Mouse (Mus musculus) midbrain, embryonic 13.5 days (tissue): Measurements from ENCODE around the gene Cdrt4. TPM values are rescaled to one million over a fixed set of nuclear protein-coding genes. Genes with fewer than 3 reads are reported as not detected.

ENCODE experiments used
- ATAC-seq: fragments of 200-750 bp; cut with Nextera tagmentation; 2 replicates; pipeline ENCODE4 v1.8.0; 2017; ENCODE audit warnings: mild to moderate bottlenecking, moderate TSS enrichment, moderate library complexity
- H3K27ac ChIP-seq: fragments of 300-500 bp; sonication (generic); 2 replicates; pipeline ENCODE4 v1.5.1; 2015; ENCODE audit warnings: inconsistent platforms, mild to moderate bottlenecking, moderate library complexity
- H3K27me3 ChIP-seq: fragments of 300-500 bp; sonication (generic); 2 replicates; pipeline ENCODE4 v1.6.1; 2015; ENCODE audit warnings: mild to moderate bottlenecking, inconsistent platforms
- H3K36me3 ChIP-seq: fragments of 300-500 bp; sonication (generic); 2 replicates; pipeline ENCODE4 v1.6.1; 2015; ENCODE audit warnings: mild to moderate bottlenecking, inconsistent platforms
- H3K4me1 ChIP-seq: fragments of 300-500 bp; sonication (generic); replicated peaks from 2 replicates; pipeline ENCODE4 v1.6.1; 2015; ENCODE audit warnings: inconsistent platforms
- H3K4me2 ChIP-seq: fragments of 300-500 bp; sonication (generic); replicated peaks from 2 replicates; pipeline ENCODE4 v1.6.1; 2015; ENCODE audit warnings: moderate library complexity, mild to moderate bottlenecking, inconsistent platforms
- H3K4me3 ChIP-seq: fragments of 300-500 bp; sonication (generic); replicated peaks from 2 replicates; pipeline ENCODE4 v1.5.1; 2015; ENCODE audit warnings: mild to moderate bottlenecking, inconsistent platforms
- H3K9ac ChIP-seq: fragments of 300-500 bp; sonication (generic); replicated peaks from 2 replicates; pipeline ENCODE4 v1.6.1; 2015; ENCODE audit warnings: mild to moderate bottlenecking, inconsistent platforms
- H3K9me3 ChIP-seq: fragments of 300-500 bp; sonication (generic); 2 replicates; pipeline ENCODE4 v1.6.1; 2016; ENCODE audit warnings: mild to moderate bottlenecking, inconsistent platforms
- WGBS: fragments of 180-500 bp; shearing (Covaris S2); methylation state at CpG from one replicate; pipeline ENCODE4 v1.1.7; 2015; 5-methylcytosine and 5-hydroxymethylcytosine counted together
- polyA plus RNA-seq: library from polyadenylated mRNA; unstranded; fragments of >200 nt; fragmentation: Nextera tagmentation; extraction: Ambion mirVana; gene quantifications from 2 replicates; pipeline ENCODE4 v1.2.1, GENCODE M21; 2015

Cdrt4 gene
- polyA plus RNA-seq, 1 experiment from 2014 or later: not detected

DNA sequence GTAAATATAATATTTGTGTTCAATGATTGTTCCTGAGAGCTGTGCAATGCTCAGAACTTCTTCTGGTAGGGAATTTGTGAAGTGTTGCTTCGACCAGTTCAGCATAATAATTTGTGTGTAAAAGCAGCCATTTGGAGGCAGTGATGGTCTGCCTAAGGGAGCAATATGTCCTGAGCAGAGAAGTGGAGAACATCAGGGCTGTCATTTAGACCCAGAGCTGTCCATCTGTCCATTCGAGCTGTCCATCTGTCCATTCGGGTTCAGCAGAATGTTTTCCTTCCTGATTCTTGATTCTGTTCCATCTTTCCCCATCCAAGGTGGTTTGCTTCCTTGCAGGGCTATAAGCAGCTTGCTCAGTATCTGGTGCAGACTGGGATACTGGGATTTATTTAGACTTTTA, 33.4 kb downstream of the Cdrt4 start:
- no peaks in the 10 kb centered on the region for H3K9me3 ChIP-seq
- no peak overlapping the region for H3K27ac ChIP-seq
- H3K27me3 ChIP-seq: no peaks in the 10 kb centered on the region
- H3K9ac ChIP-seq: no peak overlapping the region
- H3K4me3 ChIP-seq: no peak overlapping the region
- 82% methylated on average over 3 of the region's 3 CpGs for WGBS
- peaks cover 20% of the 10 kb centered on the region for H3K4me1 ChIP-seq
- H3K36me3 ChIP-seq: no peaks in the 10 kb centered on the region
- no peak overlapping the region for H3K4me2 ChIP-seq
- no peak for ATAC-seq

- no peaks in the 10 kb centered on the region for H3K27me3 ChIP-seq
- no peaks in the 10 kb centered on the region for H3K9me3 ChIP-seq
- no peak overlapping the region for H3K4me2 ChIP-seq
- 89% methylated on average over 3 of the region's 3 CpGs for WGBS
- no peak overlapping the region for H3K9ac ChIP-seq
- H3K36me3 ChIP-seq: no peaks in the 10 kb centered on the region
- no peak overlapping the region for H3K4me3 ChIP-seq
- peaks cover 20% of the 10 kb centered on the region for H3K4me1 ChIP-seq
- no peak for ATAC-seq
- no peak overlapping the region for H3K27ac ChIP-seq
Observed at GRCm38 (mm10) chr11:62985075-62985474, 34.1 kb downstream of the Cdrt4 start.

- no peaks in the 10 kb centered on the region for H3K36me3 ChIP-seq
- 55% methylated on average over 4 of the region's 4 CpGs for WGBS
- peaks cover 20% of the 10 kb centered on the region for H3K4me1 ChIP-seq
- H3K27me3 ChIP-seq: no peaks in the 10 kb centered on the region
- ATAC-seq: no peak
- H3K27ac ChIP-seq: no peak overlapping the region
- no peak overlapping the region for H3K9ac ChIP-seq
- H3K4me2 ChIP-seq: no peak overlapping the region
- no peaks in the 10 kb centered on the region for H3K9me3 ChIP-seq
- H3K4me3 ChIP-seq: no peak overlapping the region
Observed at GRCm38 (mm10) chr11:62986578-62986977, 35.6 kb downstream of the Cdrt4 start.

- WGBS: 93% methylated on average over 3 of the region's 3 CpGs
- H3K9me3 ChIP-seq: no peaks in the 10 kb centered on the region
- no peak overlapping the region for H3K9ac ChIP-seq
- no peaks in the 10 kb centered on the region for H3K36me3 ChIP-seq
- no peaks in the 10 kb centered on the region for H3K27me3 ChIP-seq
- H3K4me2 ChIP-seq: no peak overlapping the region
- no peak overlapping the region for H3K27ac ChIP-seq
- H3K4me3 ChIP-seq: no peak overlapping the region
- peaks cover 7% of the 10 kb centered on the region; the same call in 1 of the 2 replicates for H3K4me1 ChIP-seq
- no peak for ATAC-seq
Observed at GRCm38 (mm10) chr11:62990150-62990685, 39.2 kb downstream of the Cdrt4 start.

- Histone ChIP-seq H3K4me3 (no peak overlapping the region), H3K4me1 (peaks cover 7% of the 10 kb centered on the region; the same call in 1 of the 2 replicates), H3K27ac (no peak overlapping the region), H3K27me3 (no peaks in the 10 kb centered on the region), H3K9ac (no peak overlapping the region), H3K9me3 (no peaks in the 10 kb centered on the region), H3K4me2 (no peak overlapping the region), H3K36me3 (no peaks in the 10 kb centered on the region)
- 87% methylated on average over 5 of the region's 5 CpGs for WGBS
- ATAC-seq: no peak
Observed at GRCm38 (mm10) chr11:62990811-62991210, 39.8 kb downstream of the Cdrt4 start.

DNA sequence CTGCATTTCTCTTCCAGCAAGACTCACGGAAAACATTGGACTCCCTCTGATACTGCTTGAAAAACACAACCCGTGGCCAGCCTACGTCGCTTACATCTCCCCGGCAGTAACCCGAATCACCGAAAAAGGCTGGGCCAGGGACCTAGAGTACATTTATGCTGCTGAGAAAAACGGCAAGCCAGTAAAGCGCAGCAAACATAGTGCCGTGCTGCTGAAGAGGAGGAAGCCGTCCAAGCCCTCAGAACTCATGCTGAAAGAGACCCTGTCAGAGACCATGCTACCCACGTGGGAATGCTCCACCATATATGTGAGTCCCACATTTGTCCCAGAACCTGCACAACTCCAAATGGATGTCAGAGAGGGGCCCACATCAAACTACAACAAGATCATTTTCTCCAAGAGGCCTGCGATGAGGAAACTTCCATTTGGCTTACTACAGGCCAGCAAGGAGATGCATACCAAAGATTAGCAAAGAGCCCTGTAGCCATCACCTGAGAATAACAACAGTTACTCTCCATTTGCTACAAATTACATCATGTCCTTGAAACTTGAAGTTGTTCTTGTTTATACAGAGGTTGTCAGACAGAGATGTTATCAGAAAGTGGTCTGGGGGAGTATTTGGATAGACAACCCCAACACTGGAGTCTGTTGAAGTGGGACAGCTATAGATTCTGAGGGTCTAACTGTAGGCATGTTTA, 41.7 kb downstream of the Cdrt4 start:
- Histone ChIP-seq H3K36me3 (no peaks in the 10 kb centered on the region), H3K9ac (no peak overlapping the region), H3K4me2 (no peak overlapping the region), H3K27ac (no peak overlapping the region), H3K9me3 (no peaks in the 10 kb centered on the region), H3K4me1 (peaks cover 11% of the 10 kb centered on the region), H3K27me3 (no peaks in the 10 kb centered on the region), H3K4me3 (no peak overlapping the region)
- WGBS: 90% methylated on average over 13 of the region's 13 CpGs
- no peak for ATAC-seq

DNA sequence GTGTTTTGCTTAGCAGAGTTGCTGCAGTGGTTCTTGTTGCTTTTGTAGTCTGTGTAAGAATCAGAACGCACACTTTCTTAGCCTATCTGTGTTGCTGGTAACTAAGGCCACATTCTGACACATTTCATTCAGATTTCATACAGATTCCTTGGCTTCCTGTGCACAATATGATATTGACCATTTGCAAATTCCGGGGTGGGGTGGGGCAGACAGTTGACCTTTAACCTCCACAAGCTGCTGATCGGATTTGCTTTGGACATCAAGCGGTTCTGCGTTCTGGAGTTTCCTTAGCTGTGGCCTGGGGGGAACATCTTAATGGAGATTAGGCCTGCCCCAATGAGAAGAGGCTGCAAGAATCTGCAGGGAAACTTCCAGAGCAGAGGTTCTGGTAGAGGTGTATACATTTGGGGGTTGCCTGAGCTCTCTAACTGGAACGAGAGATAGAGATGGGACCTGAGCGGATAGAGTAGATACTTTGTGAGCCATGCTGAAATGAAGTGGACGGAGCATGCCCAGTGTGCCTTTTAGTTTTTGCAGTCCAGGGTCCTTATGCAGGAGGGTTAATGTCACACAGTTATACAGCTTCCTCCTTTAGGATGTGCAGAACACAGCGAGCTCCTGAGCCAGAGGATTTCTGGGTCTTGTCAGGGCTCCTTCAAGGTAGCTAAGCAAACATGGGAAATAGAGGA, 44.2 kb downstream of the Cdrt4 start:
- no peak overlapping the region for H3K4me3 ChIP-seq
- H3K4me2 ChIP-seq: no peak overlapping the region
- H3K27me3 ChIP-seq: no peaks in the 10 kb centered on the region
- peaks cover 18% of the 10 kb centered on the region for H3K4me1 ChIP-seq
- 73% methylated on average over 9 of the region's 9 CpGs for whole genome bisulfite sequencing
- no peaks in the 10 kb centered on the region for H3K36me3 ChIP-seq
- H3K9me3 ChIP-seq: no peaks in the 10 kb centered on the region
- ATAC-seq: no peak
- H3K9ac ChIP-seq: no peak overlapping the region
- no peak overlapping the region for H3K27ac ChIP-seq

DNA sequence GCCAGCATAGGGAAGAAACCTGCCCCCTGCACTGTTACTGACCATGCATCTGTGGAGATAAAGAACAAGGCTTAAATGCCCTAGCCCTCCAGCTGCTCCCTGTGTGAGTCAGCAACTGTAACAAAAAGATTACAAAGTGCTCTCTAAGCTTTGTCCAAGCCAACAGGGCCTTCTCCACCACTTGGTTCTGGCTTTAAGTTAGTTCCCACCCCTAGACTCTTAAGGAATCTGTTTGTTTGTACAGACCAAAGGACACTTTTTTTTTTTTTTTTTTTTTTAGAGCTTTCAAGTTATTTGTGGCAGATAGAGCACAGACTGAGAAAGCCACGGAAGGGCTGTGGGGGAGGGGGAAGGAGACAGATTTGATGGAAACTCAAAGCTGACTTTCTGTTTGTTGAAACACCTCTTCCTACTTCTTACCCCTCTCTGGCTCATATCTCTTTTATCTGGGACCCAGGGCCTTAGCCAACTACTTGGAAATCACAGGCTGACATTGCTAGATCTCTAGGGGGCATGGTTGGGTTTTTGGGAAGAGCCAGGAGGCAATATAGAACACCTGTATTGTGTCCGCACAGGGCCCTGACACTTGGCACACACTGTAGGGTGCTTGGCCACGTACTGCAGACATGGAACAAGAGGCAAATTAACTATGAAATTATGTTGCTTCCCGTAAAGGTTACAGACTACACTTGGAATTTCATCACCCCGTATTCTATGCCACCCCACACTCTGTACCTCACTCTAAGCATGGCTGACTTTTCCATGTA, 44.9 kb downstream of the Cdrt4 start:
- Histone ChIP-seq H3K27ac (no peak overlapping the region), H3K4me1 (peaks cover 18% of the 10 kb centered on the region), H3K27me3 (no peaks in the 10 kb centered on the region), H3K4me3 (no peak overlapping the region), H3K4me2 (no peak overlapping the region), H3K9ac (no peak overlapping the region), H3K9me3 (no peaks in the 10 kb centered on the region), H3K36me3 (no peaks in the 10 kb centered on the region)
- ATAC-seq: no peak
- WGBS: 75% methylated on average over 5 of the region's 5 CpGs

- peaks cover 18% of the 10 kb centered on the region for H3K4me1 ChIP-seq
Observed at GRCm38 (mm10) chr11:62996522-62996898, 45.5 kb downstream of the Cdrt4 start.

DNA sequence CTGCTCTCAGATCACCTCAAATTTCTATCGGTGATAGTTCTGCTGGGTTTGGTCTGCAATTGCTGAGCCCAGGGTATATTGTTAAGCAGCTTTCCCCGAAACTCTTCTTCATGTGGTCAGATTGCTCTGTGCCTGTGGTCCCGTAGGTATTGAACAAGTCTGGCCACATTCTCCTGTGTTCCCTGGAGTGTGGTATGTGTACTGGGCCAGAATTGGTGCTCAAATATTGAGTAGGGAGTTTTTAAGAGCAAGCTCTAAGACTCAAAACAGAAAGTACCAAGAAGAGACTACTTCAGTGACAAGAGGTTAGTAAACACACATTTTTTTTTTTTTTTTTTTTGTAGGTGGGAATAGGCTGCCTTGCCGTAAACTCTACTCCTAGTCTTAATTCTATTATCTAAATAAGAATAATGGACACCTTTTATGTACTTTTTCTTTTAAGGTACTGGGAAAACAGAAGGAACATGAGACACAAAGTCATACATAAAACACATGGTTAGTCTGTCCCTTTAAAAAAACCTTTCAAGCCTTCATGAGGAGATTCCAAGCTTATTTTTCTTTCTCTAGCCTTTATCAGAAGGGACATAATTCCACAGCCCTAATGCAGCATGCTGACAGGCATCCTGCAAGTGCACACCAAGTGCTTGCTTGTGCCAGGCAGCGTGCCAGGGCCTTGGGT, 46.2 kb downstream of the Cdrt4 start:
- no peak for ATAC-seq
- no peak overlapping the region for H3K4me2 ChIP-seq
- 82% methylated on average over 5 of the region's 5 CpGs for WGBS

More at GRCm38 (mm10) chr11:62996522-62996898, 45.5 kb downstream of the Cdrt4 start:
- ATAC-seq: no peak
- WGBS: 84% methylated on average over 4 of the region's 4 CpGs
- Histone ChIP-seq H3K4me3 (no peak overlapping the region), H3K27ac (no peak overlapping the region), H3K9ac (no peak overlapping the region), H3K9me3 (no peaks in the 10 kb centered on the region), H3K4me2 (no peak overlapping the region), H3K36me3 (no peaks in the 10 kb centered on the region), H3K27me3 (no peaks in the 10 kb centered on the region)

GRCm38 (mm10) chr11:62997718-62998281, 46.8 kb downstream of the Cdrt4 start:
- Histone ChIP-seq H3K4me3 (no peak overlapping the region), H3K9me3 (no peaks in the 10 kb centered on the region), H3K27me3 (no peaks in the 10 kb centered on the region), H3K27ac (no peak overlapping the region), H3K4me1 (peaks cover 18% of the 10 kb centered on the region), H3K9ac (no peak overlapping the region), H3K36me3 (no peaks in the 10 kb centered on the region), H3K4me2 (no peak overlapping the region)
- 32% methylated on average over 11 of the region's 11 CpGs for WGBS
- ATAC-seq: no peak

More for the DNA sequence above, 46.2 kb downstream of the Cdrt4 start:
- H3K36me3 ChIP-seq: no peaks in the 10 kb centered on the region
- no peak overlapping the region for H3K9ac ChIP-seq
- H3K4me1 ChIP-seq: peaks cover 18% of the 10 kb centered on the region
- H3K4me3 ChIP-seq: no peak overlapping the region
- no peaks in the 10 kb centered on the region for H3K27me3 ChIP-seq
- no peak overlapping the region for H3K27ac ChIP-seq
- no peaks in the 10 kb centered on the region for H3K9me3 ChIP-seq
